Mouse (Mus musculus) testis, adult 2 months (tissue): ENCODE measurements around the gene Hp.

Experiments used
- CTCF ChIP-seq: fragments of 200-500 bp; IDR thresholded peaks from 2 replicates; pipeline ENCODE4 v1.5.1; 2012; ENCODE audit warnings: low read depth, mild to moderate bottlenecking, inconsistent platforms, low read length, moderate library complexity; ENCODE audit not compliant: control insufficient read depth, insufficient read depth, insufficient replicate concordance
- POLR2A ChIP-seq: fragments of 200-500 bp; IDR thresholded peaks from 2 replicates; pipeline ENCODE4 v1.6.1; 2012; ENCODE audit warnings: low read depth, mild to moderate bottlenecking, inconsistent platforms, low read length, moderate library complexity; ENCODE audit not compliant: control insufficient read depth

GRCm38 (mm10) chr8:109584293-109584692 is 5.3 kb upstream of the Hp start:
- TF ChIP-seq CTCF (no peak), POLR2A (no peak)
